Mouse (Mus musculus) ES-Bruce4 (cell line): ENCODE measurements around the gene Wasf2.

ENCODE experiments used
- CTCF ChIP-seq: IDR thresholded peaks from one replicate; pipeline ENCODE4 v1.8.1; 2011; ENCODE audit warnings: low read depth, low read length
- POLR2A ChIP-seq: IDR thresholded peaks from one replicate; pipeline ENCODE4 v1.8.1; 2011; ENCODE audit warnings: low read length; ENCODE audit not compliant: insufficient read depth

DNA sequence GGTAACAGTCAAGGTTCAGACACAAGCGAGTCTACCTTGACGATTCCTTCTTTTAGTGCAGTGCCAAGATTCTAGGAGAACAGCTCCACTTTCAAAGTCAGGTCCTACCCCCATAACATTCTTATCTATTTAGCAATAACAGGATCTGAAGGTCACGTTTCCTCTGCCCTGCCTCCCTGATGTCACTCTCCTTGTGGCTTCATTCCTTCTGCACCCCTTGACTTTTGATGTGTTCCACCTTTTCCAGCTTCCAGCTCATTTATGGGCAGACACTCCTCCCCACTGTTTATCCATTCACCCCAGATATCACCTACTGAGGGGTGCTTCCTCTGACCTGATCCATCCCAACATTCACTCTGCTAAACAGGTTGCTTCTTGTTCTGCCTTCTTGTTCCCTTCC lies 3.2 kb upstream of the Wasf2 start:
- no peak for TF ChIP-seq CTCF
- TF ChIP-seq POLR2A = no peak
